Mouse (Mus musculus): ENCODE results near the gene Adgrf2. TPM values are rescaled to one million over a fixed set of nuclear protein-coding genes. Genes with fewer than 3 reads are reported as not detected.

Adgrf2 gene
- polyA plus RNA-seq (2012; rRNA removed; ENCODE audit: low replicate concordance) = 0.14 and 0.18 TPM in 2 replicates

DNA sequence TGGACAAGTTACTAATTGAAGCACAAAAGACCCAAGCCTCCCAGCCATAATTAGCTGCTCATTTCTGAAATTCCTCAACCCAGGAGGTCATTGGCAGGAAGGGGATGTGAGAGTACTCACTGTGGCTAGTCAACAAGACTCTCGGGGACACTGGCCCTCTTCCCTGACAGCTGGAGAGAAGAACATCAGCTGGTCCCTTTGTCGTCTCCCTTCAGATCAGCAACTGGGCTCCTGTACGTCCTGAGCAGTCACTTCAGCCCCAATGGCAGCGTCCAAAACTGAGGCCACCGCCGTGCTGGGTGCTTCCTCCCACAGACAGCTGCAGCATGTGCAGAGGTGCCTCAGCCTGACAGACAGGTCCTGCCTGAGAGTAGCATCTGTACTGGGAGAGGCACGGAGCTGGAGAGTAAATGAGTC is at the start of gene Adgrf2:
TSS of gene Adgrf2 (minus strand) at position 379 of the 417 bp plus-strand sequence.

DNA sequence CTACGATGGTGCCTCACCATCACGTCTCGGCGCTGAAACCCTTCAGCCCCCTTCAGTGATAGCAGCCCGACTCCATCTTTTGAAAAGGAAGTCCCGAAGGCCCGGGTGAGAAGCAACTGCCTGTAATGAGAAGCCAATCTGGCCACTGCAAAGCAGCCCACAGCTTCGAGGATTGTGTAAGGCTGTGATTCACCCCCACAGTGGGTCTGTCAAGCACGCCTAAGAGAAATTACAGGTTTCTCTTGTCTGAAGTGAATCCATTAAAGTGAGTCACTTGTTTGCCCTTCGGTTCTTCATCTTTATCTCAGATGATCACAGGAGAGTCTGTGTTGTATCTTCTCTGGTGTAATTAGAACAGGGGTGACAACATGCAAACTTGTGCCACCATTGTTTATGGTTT is 49.8 kb downstream of the Adgrf2 start, which contains the start of gene Adgrf4:
TSS of gene Adgrf4 (minus strand) at position 149 of the 400 bp plus-strand sequence.

Other genes with a start within 250 kb of the Adgrf2 start
- not detected in 2 replicates for gene Opn5, start 130.8 kb downstream of the Adgrf2 start, polyA plus RNA-seq (2012; rRNA removed; ENCODE audit: low replicate concordance)
- 0.37 and 0.89 TPM in 2 replicates for gene Adgrf4, start 49.9 kb downstream of the Adgrf2 start, polyA plus RNA-seq (2012; rRNA removed; ENCODE audit: low replicate concordance)
- gene Cd2ap, start 134.5 kb upstream of the Adgrf2 start, polyA plus RNA-seq (2012; rRNA removed; ENCODE audit: low replicate concordance) = 7.2 and 13.8 TPM in 2 replicates